Comparison of ENCODE assay signal across 28 mouse cellular contexts in the genomic region with DNA sequence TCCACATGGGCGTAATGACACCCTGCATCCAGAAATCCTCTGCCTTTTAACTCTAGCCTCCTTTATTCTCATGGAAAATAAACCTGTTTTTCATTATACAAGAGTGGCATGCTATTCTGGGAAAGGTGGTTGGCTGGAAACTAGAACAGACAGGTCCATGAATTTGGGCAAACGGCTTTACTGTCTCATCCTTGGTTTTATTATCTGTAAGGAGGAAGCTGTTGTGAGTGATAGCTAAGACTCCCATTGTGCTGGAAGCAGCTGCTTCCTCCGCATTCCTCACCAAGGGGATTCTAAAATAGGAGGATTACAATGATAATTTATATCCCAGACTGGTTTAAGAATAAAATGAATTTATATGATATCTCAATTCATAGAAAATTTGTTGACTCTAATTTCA.
A peak's percentile ranks its signal among the peaks of the same experiment; 100 is the strongest.
DNase-seq lines count a peak whose midpoint lies in the region; ATAC-seq and TF ChIP-seq lines count a peak whose summit lies in the region.
"Had no signal": no experiment of that assay in that cellular context is flagged by ENCODE, and none has a peak within 500 bp of the region (broad histone marks: within the 10 kb centered on the region; RNA-seq: fewer than 3 reads in every experiment).

No protein-coding gene starts in this region.

- 0 out of 2 replicates have a peak overlapping the region, but pooled peaks have one; percentile 35 for H3K27ac ChIP-seq in hindbrain, embryonic 14.5 days
- no peak overlapping the region for H3K27ac ChIP-seq in hindbrain, embryonic 13.5 days
- H3K27ac ChIP-seq in limb, embryonic 13.5 days = no peak overlapping the region
- no peak overlapping the region for H3K27ac ChIP-seq in limb, embryonic 10.5 days
- no peak overlapping the region for H3K27ac ChIP-seq in limb, embryonic 14.5 days (replicated peaks; ENCODE audit: low read depth, low read length)
- no peak overlapping the region for H3K27ac ChIP-seq in neural tube, embryonic 15.5 days (replicated peaks)
- H3K27ac ChIP-seq: gastrocnemius, adult 2 months; hindbrain, postnatal 0 days; intestine, embryonic 15.5 days; liver, embryonic 15.5 days had no signal

- no peaks in the 10 kb centered on the region for H3K4me1 ChIP-seq in hindbrain, embryonic 14.5 days (replicated peaks; ENCODE audit: control insufficient read depth, insufficient read depth, low read length)
- H3K4me1 ChIP-seq in hindbrain, embryonic 13.5 days (replicated peaks) = no peaks in the 10 kb centered on the region
- H3K4me1 ChIP-seq in limb, embryonic 13.5 days = no peaks in the 10 kb centered on the region
- no peaks in the 10 kb centered on the region for H3K4me1 ChIP-seq in limb, embryonic 10.5 days
- H3K4me1 ChIP-seq in limb, embryonic 14.5 days (ENCODE audit: control insufficient read depth, insufficient read depth, low read length) = no peaks in the 10 kb centered on the region
- H3K4me1 ChIP-seq in neural tube, embryonic 15.5 days = no peaks in the 10 kb centered on the region
- H3K4me1 ChIP-seq: intestine, embryonic 15.5 days; liver, embryonic 15.5 days had no signal

- H3K27me3 ChIP-seq in hindbrain, embryonic 14.5 days (ENCODE audit: control insufficient read depth, insufficient read depth, low read length) = no peaks in the 10 kb centered on the region
- no peaks in the 10 kb centered on the region for H3K27me3 ChIP-seq in hindbrain, embryonic 13.5 days
- no peaks in the 10 kb centered on the region for H3K27me3 ChIP-seq in limb, embryonic 13.5 days
- H3K27me3 ChIP-seq in limb, embryonic 10.5 days (ENCODE audit: low read depth, poor library complexity, severe bottlenecking) = no peaks in the 10 kb centered on the region
- H3K27me3 ChIP-seq in limb, embryonic 14.5 days (ENCODE audit: control insufficient read depth, insufficient read depth, low read length) = no peaks in the 10 kb centered on the region
- H3K27me3 ChIP-seq in neural tube, embryonic 15.5 days (replicated peaks) = no peaks in the 10 kb centered on the region
- H3K27me3 ChIP-seq: intestine, embryonic 15.5 days; liver, embryonic 15.5 days had no signal

- no peak overlapping the region for H3K9ac ChIP-seq in hindbrain, embryonic 14.5 days
- no peak overlapping the region for H3K9ac ChIP-seq in hindbrain, embryonic 13.5 days
- no peak overlapping the region for H3K9ac ChIP-seq in limb, embryonic 13.5 days
- H3K9ac ChIP-seq in limb, embryonic 14.5 days (ENCODE audit: low read depth, low read length, severe bottlenecking) = no peak overlapping the region
- H3K9ac ChIP-seq in neural tube, embryonic 15.5 days (replicated peaks) = no peak overlapping the region
- H3K9ac ChIP-seq: intestine, embryonic 15.5 days; liver, embryonic 15.5 days; lung, embryonic 14.5 days had no signal

- H3K4me3 ChIP-seq in hindbrain, embryonic 14.5 days (replicated peaks; ENCODE audit: low read length) = no peak overlapping the region
- no peak overlapping the region for H3K4me3 ChIP-seq in hindbrain, embryonic 13.5 days
- no peak overlapping the region for H3K4me3 ChIP-seq in limb, embryonic 13.5 days
- H3K4me3 ChIP-seq in limb, embryonic 10.5 days = no peak overlapping the region
- no peak overlapping the region for H3K4me3 ChIP-seq in limb, embryonic 14.5 days (replicated peaks; ENCODE audit: low read length)
- H3K4me3 ChIP-seq in neural tube, embryonic 15.5 days (replicated peaks) = no peak overlapping the region
- H3K4me3 ChIP-seq: gastrocnemius, adult 2 months; intestine, embryonic 15.5 days; liver, embryonic 15.5 days had no signal

- H3K9me3 ChIP-seq in hindbrain, embryonic 14.5 days (ENCODE audit: control insufficient read depth, low read length) = no peaks in the 10 kb centered on the region
- no peaks in the 10 kb centered on the region for H3K9me3 ChIP-seq in hindbrain, embryonic 13.5 days
- H3K9me3 ChIP-seq in limb, embryonic 13.5 days = no peaks in the 10 kb centered on the region
- H3K9me3 ChIP-seq in limb, embryonic 10.5 days (replicated peaks) = no peaks in the 10 kb centered on the region
- no peaks in the 10 kb centered on the region for H3K9me3 ChIP-seq in limb, embryonic 14.5 days (ENCODE audit: control insufficient read depth, low read length)
- H3K9me3 ChIP-seq in neural tube, embryonic 15.5 days (replicated peaks) = no peaks in the 10 kb centered on the region
- H3K9me3 ChIP-seq: intestine, embryonic 15.5 days; liver, embryonic 15.5 days had no signal

- TF ChIP-seq POLR2A in limb, embryonic 14.5 days (IDR thresholded peaks at IDR 0.05; ENCODE audit: borderline replicate concordance, extremely low read depth, insufficient read depth, insufficient read length) = no peak

- no peak overlapping the region for H3K4me2 ChIP-seq in hindbrain, embryonic 14.5 days (replicated peaks)
- H3K4me2 ChIP-seq in hindbrain, embryonic 13.5 days = no peak overlapping the region
- H3K4me2 ChIP-seq in limb, embryonic 13.5 days (replicated peaks) = no peak overlapping the region
- H3K4me2 ChIP-seq in limb, embryonic 14.5 days (replicated peaks; ENCODE audit: low read depth, low read length, severe bottlenecking) = no peak overlapping the region
- no peak overlapping the region for H3K4me2 ChIP-seq in neural tube, embryonic 15.5 days
- H3K4me2 ChIP-seq: heart, embryonic 11.5 days; intestine, embryonic 15.5 days; liver, embryonic 15.5 days; lung, embryonic 14.5 days had no signal

- no peaks in the 10 kb centered on the region for H3K36me3 ChIP-seq in hindbrain, embryonic 14.5 days (replicated peaks; ENCODE audit: control insufficient read depth, insufficient read depth)
- no peaks in the 10 kb centered on the region for H3K36me3 ChIP-seq in hindbrain, embryonic 13.5 days
- no peaks in the 10 kb centered on the region for H3K36me3 ChIP-seq in limb, embryonic 13.5 days
- H3K36me3 ChIP-seq in limb, embryonic 10.5 days = no peaks in the 10 kb centered on the region
- H3K36me3 ChIP-seq in limb, embryonic 14.5 days (ENCODE audit: control insufficient read depth, insufficient read depth, low read length) = no peaks in the 10 kb centered on the region
- H3K36me3 ChIP-seq in neural tube, embryonic 15.5 days = no peaks in the 10 kb centered on the region
- H3K36me3 ChIP-seq: intestine, embryonic 15.5 days; liver, embryonic 15.5 days had no signal

- 60% methylated on average over 3 of the region's 3 CpGs for WGBS in hindbrain, embryonic 14.5 days
- 68% methylated on average over 3 of the region's 3 CpGs for WGBS in hindbrain, embryonic 13.5 days
- WGBS in limb, embryonic 13.5 days = 44% methylated on average over 3 of the region's 3 CpGs
- WGBS in limb, embryonic 10.5 days = 71% methylated on average over 3 of the region's 3 CpGs
- 40% methylated on average over 3 of the region's 3 CpGs for WGBS in limb, embryonic 14.5 days
- WGBS in neural tube, embryonic 15.5 days = 45% methylated on average over 3 of the region's 3 CpGs

- DNase-seq in hindbrain, embryonic 14.5 days (ENCODE audit: low spot score) = no peak
- DNase-seq in limb, embryonic 10.5 days (ENCODE audit: low spot score) = no peak
- DNase-seq in limb, embryonic 14.5 days (ENCODE audit: low spot score) = peak; percentile 5
- DNase-seq in urinary bladder, adult 18-20 months (ENCODE audit: low spot score in 2 of 2) = no peak
- DNase-seq: B cell, adult 2 months; cerebellum, adult 11 months; cerebellum, adult 9-10 months; cerebellum, postnatal 36 days; gastrocnemius, adult 2 months; gastrocnemius, postnatal 36 days; heart, adult 18-20 months; heart, postnatal 4 days; kidney, adult 2 months; layer of hippocampus, adult 9-11 months; lung, postnatal 14 days; right cerebral cortex, adult 18-20 months; spleen, adult 18-20 months; thymus, adult 18-20 months; thymus, postnatal 36 days had no signal

- ATAC-seq in hindbrain, embryonic 14.5 days (ENCODE audit: low FRiP score) = no peak
- no peak for ATAC-seq in hindbrain, embryonic 13.5 days (ENCODE audit: low FRiP score)
- peak; percentile 67; the same call in 1 of the 2 replicates for ATAC-seq in limb, embryonic 13.5 days (ENCODE audit: low FRiP score, low read depth)
- peak; percentile 65; the same call in 1 of the 2 replicates for ATAC-seq in limb, embryonic 14.5 days (ENCODE audit: low FRiP score, low read depth)
- ATAC-seq in neural tube, embryonic 15.5 days (ENCODE audit: low FRiP score) = 0 out of 2 replicates have a peak, but pooled peaks have one; percentile 15
- ATAC-seq: hindbrain, postnatal 0 days; intestine, embryonic 15.5 days; midbrain, embryonic 16.5 days had no signal

Comparison
In these comparisons a context has a peak if more than half of its experiments do, and no peak if none do; other contexts are left out.
1. ATAC-seq: peak in limb, embryonic 13.5 days (single experiment), limb, embryonic 14.5 days (single experiment) and neural tube, embryonic 15.5 days (single experiment); none in hindbrain, embryonic 14.5 days (single experiment) and hindbrain, embryonic 13.5 days (single experiment).